Mouse (Mus musculus) stomach, embryonic 16.5 days (tissue): ENCODE data around the gene Exoc3l4. TPM values are rescaled to one million over a fixed set of nuclear protein-coding genes. Genes with fewer than 3 reads are reported as not detected.

ENCODE experiments used
- ATAC-seq: fragments of 200-750 bp; cut with Nextera tagmentation; 2 replicates; pipeline ENCODE4 v1.8.0; 2017; ENCODE audit warnings: moderate number of reproducible peaks, moderate TSS enrichment; ENCODE audit not compliant: insufficient read depth, low FRiP score
- H3K27ac ChIP-seq: fragments of 300-500 bp; sonication (generic); 2 replicates; pipeline ENCODE4 v1.5.1; 2014; ENCODE audit warnings: low read length
- H3K27me3 ChIP-seq: fragments of 300-500 bp; sonication (generic); 2 replicates; pipeline ENCODE4 v1.6.1; 2014; ENCODE audit warnings: low read length, control low read depth, mixed read lengths; ENCODE audit not compliant: control insufficient read depth, insufficient read depth
- H3K36me3 ChIP-seq: fragments of 300-500 bp; sonication (generic); 2 replicates; pipeline ENCODE4 v1.6.1; 2014; ENCODE audit warnings: low read length; ENCODE audit not compliant: control insufficient read depth, insufficient read depth
- H3K4me1 ChIP-seq: fragments of 300-500 bp; sonication (generic); 2 replicates; pipeline ENCODE4 v1.6.1; 2014; ENCODE audit warnings: low read length, control low read depth, mixed read lengths; ENCODE audit not compliant: control insufficient read depth, insufficient read depth
- H3K4me2 ChIP-seq: fragments of 300-500 bp; sonication (generic); 2 replicates; pipeline ENCODE4 v1.6.1; 2014; ENCODE audit warnings: low read depth, low read length, mixed read lengths
- H3K4me3 ChIP-seq: fragments of 300-500 bp; sonication (generic); replicated peaks from 2 replicates; pipeline ENCODE4 v1.5.1; 2014; ENCODE audit warnings: mild to moderate bottlenecking, low read length
- H3K9ac ChIP-seq: fragments of 300-500 bp; sonication (generic); 2 replicates; pipeline ENCODE4 v1.6.1; 2014; ENCODE audit warnings: low read length
- H3K9me3 ChIP-seq: fragments of 300-500 bp; sonication (generic); replicated peaks from 2 replicates; pipeline ENCODE4 v1.6.1; 2016; ENCODE audit warnings: low read length, control low read depth; ENCODE audit not compliant: control insufficient read depth
- WGBS: fragments of 180-500 bp; shearing (Covaris S2); extraction: QIAGEN DNeasy Blood & Tissue Kit; methylation state at CpG from one replicate; pipeline ENCODE4 v1.1.7; 2014; 5-methylcytosine and 5-hydroxymethylcytosine counted together
- polyA plus RNA-seq: library from polyadenylated mRNA; unstranded; fragments of >200 nt; fragmentation: Nextera tagmentation; extraction: Ambion mirVana; gene quantifications from 2 replicates; pipeline ENCODE4 v1.2.1, GENCODE M21; 2015

Gene Exoc3l4
- polyA plus RNA-seq, 1 experiment from 2014 or later = 9.6 TPM

DNA sequence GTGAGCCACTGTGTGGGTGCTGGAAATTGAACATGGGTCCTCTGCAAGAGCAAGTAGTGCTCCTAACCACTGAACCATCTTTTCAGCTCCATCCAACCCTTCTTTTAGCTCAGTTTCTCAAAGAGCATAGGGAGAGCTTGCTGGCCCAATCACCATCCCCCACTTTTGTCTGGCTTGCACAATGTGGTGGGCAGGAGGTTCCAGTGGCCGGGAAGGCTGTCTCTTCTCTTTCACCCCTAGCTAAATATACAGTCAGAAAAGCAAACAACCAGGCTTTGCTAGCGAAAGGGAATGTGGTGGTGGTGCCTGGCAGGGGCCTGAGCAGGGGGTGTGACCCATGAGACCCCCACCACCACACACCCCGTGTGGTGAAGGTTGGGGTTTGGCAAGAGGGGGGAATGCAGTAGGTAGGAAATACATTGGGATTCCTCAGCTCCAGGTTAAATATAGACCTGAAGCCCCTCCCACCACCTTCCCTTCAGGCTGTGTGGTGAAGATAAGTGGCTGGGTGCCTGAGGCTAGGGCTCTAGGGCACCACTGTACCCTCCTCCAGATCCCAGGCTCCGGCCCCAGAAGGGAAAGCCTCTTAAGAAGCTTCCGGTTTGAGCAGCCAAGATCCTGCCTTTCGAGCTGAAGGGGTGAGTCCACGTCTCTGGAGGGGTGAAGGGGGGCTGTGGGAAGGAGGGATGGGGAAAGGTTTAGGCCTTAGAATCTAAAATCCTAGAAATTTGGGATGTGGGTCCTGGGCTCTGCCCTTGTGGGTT is 4.3 kb downstream of the Exoc3l4 start:
- Histone ChIP-seq H3K4me2 (no peak overlapping the region), H3K27ac (no peak overlapping the region), H3K4me1 (peaks cover 30% of the 10 kb centered on the region), H3K4me3 (no peak overlapping the region), H3K9me3 (no peaks in the 10 kb centered on the region), H3K9ac (no peak overlapping the region), H3K27me3 (peaks cover 33% of the 10 kb centered on the region), H3K36me3 (no peaks in the 10 kb centered on the region)
- 31% methylated on average over 7 of the region's 7 CpGs for WGBS
- no peak for ATAC-seq

DNA sequence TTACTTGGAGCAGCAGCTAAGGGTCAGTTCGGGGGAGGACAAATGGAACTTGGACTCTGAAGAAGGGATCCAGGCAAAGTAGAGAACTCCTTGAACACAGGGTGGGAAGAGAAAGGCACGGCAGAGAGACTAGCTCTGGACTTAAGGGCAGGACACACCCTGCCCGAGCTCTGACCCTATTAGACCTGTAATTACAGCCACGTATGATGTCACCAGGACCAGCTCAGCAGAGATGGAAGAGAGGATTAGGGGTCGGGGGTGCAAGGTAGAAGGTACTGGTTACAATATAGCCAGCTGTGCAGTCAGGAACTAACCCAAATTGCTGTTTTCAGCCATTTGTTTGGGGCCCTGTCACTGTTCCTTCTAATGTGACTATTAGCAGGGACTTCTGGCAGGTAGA is 6.0 kb downstream of the Exoc3l4 start:
- ATAC-seq = no peak
- no peaks in the 10 kb centered on the region for H3K36me3 ChIP-seq
- peaks cover 17% of the 10 kb centered on the region for H3K4me1 ChIP-seq
- peaks cover 34% of the 10 kb centered on the region for H3K27me3 ChIP-seq
- H3K4me3 ChIP-seq = no peak overlapping the region
- no peaks in the 10 kb centered on the region for H3K9me3 ChIP-seq
- no peak overlapping the region for H3K9ac ChIP-seq
- H3K4me2 ChIP-seq = no peak overlapping the region
- 51% methylated on average over 5 of the region's 5 CpGs for WGBS
- no peak overlapping the region for H3K27ac ChIP-seq

DNA sequence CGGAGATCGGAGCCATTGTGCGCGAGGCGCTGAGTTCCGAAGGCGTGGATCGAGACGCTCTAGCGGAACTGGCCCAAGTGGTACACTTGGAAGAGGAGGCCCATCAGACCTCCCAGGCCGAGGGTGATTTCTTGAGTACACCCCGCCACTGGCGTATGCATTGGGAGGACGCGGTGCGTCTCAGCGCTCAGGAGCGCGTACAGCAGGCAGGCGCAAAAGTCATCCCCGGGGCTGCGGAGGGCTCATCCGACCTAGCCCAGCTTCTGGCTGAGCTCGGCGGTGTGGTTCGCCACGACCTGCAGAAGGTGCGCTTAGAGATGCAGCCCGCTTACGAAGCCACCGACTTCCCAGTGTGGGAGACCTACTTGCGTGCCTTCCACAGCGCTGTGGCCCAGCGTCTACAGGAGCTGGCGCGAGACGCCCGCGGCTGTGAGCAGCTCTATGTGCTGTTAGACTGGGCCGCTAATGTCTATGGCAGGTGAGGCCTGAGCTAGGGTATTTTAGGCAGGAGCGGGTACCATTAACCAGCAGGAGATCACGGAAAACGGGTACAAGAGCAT is 6.8 kb downstream of the Exoc3l4 start:
- H3K9ac ChIP-seq = no peak overlapping the region
- H3K4me3 ChIP-seq = peak overlapping the region; percentile 20
- H3K27me3 ChIP-seq = peaks cover 42% of the 10 kb centered on the region
- H3K9me3 ChIP-seq = no peaks in the 10 kb centered on the region
- peaks cover 21% of the 10 kb centered on the region for H3K4me1 ChIP-seq
- ATAC-seq = no peak
- no peaks in the 10 kb centered on the region for H3K36me3 ChIP-seq
- no peak overlapping the region for H3K27ac ChIP-seq
- WGBS = 14% methylated on average over 43 of the region's 43 CpGs
- peak overlapping the region; percentile 32 for H3K4me2 ChIP-seq

DNA sequence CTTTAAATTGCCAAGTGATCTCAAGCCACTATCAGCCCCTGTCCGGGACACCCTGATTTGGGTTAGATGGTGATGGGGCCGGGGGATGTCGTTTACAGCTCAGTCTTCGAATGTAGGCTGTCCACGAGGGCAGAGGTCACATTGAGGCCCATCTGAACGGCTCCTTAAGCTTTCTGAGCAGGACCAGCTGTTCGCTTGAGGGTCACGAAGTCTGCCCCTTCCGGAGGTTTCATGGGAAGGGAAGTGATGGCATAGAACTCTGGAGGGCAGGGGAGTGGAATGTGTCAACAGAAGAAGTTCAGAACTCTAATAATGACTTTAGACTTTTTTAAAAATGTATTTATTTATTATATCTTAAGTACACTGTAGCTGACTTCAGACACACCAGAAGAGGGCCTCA is 7.7 kb downstream of the Exoc3l4 start:
- Histone ChIP-seq H3K9me3 (no peaks in the 10 kb centered on the region), H3K36me3 (no peaks in the 10 kb centered on the region), H3K4me2 (no peak overlapping the region), H3K4me1 (peaks cover 28% of the 10 kb centered on the region), H3K4me3 (no peak overlapping the region), H3K27me3 (peaks cover 42% of the 10 kb centered on the region), H3K9ac (no peak overlapping the region), H3K27ac (no peak overlapping the region)
- ATAC-seq = no peak
- 33% methylated on average over 9 of the region's 9 CpGs for WGBS

DNA sequence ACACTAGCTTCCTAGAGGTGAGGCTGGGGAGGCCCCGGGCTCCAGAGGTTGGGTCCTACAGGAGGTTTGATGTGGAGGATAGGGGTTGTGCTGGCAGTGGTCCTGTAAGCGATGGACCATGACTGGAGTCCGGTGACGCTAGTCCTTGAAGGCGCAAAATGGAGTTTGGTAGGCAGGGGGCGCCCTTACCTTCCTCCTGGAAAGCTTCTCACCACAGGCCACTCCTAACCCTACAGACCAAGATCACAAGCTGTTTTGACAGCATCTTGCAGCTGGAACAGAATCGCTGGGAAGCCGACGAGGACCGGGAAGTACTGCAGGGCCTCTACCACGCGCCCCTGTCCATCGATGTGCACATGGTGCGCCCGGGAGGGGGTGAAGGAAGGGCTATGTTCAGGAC is 8.4 kb downstream of the Exoc3l4 start:
- peak; percentile 11; the same call in 1 of the 2 replicates for ATAC-seq
- peaks cover 35% of the 10 kb centered on the region for H3K4me1 ChIP-seq
- H3K9ac ChIP-seq = no peak overlapping the region
- no peaks in the 10 kb centered on the region for H3K9me3 ChIP-seq
- H3K36me3 ChIP-seq = no peaks in the 10 kb centered on the region
- WGBS = 4% methylated on average over 15 of the region's 15 CpGs
- H3K27ac ChIP-seq = no peak overlapping the region
- H3K27me3 ChIP-seq = peaks cover 49% of the 10 kb centered on the region
- H3K4me2 ChIP-seq = no peak overlapping the region
- H3K4me3 ChIP-seq = no peak overlapping the region

DNA sequence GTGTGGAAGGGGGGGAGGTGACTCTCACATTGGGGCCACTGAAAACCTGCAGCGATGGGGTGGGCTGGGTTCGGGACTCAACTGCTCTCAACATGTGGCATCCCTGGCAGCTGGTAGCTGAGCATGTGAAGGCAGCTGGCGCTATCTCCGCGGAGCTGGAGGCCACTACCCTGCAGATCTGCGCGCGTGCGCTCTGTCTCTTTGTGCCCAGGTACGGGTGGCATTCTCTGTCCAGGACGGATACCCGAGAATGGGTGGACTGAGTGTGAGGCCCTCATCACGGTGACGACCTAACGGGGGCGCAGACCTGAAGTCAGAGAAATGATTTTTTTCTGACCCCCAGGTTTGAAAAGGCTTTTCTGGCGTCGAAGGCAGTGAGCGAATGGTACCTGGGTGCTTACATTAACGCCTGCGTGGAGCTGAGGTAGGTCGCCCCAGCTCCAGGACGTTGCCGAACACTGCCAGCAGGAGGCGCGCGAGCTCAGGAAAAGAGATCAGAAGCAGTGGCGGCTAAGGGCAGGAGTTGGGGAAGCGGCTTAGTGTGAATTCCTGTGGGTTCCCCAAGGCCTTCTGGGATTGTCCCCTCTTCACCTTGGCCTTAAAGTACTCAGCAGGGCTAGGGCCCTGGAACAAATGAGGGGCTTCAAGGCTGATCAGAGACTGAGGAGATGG is 9.1 kb downstream of the Exoc3l4 start:
- H3K4me2 ChIP-seq = no peak overlapping the region
- no peak overlapping the region for H3K4me3 ChIP-seq
- H3K4me1 ChIP-seq = peaks cover 40% of the 10 kb centered on the region
- H3K36me3 ChIP-seq = no peaks in the 10 kb centered on the region
- no peak overlapping the region for H3K27ac ChIP-seq
- 18% methylated on average over 29 of the region's 29 CpGs for WGBS
- no peaks in the 10 kb centered on the region for H3K9me3 ChIP-seq
- ATAC-seq = 0 out of 2 replicates have a peak, but pooled peaks have one; percentile 32
- H3K27me3 ChIP-seq = peaks cover 55% of the 10 kb centered on the region
- H3K9ac ChIP-seq = no peak overlapping the region

DNA sequence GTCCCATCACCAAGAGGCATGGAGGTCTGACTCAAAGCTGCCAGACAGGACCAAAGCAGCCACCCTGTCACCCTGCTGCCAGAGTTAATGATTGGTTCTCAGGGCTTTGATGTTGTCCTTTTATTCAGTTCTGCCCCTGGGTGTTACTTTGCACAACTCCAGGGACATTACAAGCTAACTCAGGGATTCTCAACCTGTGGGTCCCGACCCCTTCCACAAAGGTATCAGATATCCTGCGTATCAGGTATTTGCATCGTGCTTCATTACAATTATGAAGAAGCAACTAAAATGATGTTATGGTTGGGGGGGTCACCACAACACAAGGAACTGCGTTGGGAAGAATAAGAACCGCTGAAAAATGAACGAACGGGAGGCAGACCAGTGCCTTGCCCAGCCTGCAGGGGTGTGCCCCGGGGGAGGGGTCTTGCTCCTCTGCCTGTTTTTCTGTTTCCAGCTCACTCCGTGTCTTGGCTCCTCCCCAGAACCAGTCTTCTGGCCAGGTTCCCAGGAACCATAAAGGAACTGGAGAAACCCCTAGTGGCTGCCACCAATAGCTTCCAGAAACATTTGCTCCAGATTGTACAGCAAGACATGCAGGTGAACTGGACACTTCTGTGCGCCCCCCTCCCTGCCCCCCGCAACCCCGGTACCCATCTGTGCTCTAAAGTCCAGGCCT is 10.8 kb downstream of the Exoc3l4 start:
- Histone ChIP-seq H3K4me1 (peaks cover 41% of the 10 kb centered on the region), H3K9ac (peak overlapping the region; percentile 3; the same call in 1 of the 2 replicates), H3K36me3 (no peaks in the 10 kb centered on the region), H3K27ac (no peak overlapping the region), H3K27me3 (peaks cover 47% of the 10 kb centered on the region), H3K4me3 (no peak overlapping the region), H3K4me2 (no peak overlapping the region), H3K9me3 (no peaks in the 10 kb centered on the region)
- no peak for ATAC-seq
- 49% methylated on average over 12 of the region's 12 CpGs for WGBS

DNA sequence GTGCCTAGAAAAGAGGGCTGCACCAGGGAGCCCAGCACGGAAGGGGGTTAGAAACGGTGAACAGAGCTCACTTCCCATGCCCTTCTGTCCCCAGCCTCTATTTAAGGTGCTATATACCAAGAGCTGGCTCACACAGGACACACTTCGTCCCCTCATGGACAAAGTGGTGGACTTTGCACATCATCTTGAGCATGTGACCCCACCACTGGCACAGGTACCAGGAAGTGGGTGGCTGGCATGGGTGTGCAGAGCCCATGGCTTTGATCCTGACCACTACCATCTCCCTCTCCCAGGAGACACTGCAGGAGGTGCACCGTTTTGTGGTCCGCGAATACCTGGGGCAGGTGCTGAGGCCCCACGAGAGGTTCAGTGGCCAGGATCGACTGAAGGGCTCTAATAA is 11.5 kb downstream of the Exoc3l4 start:
- no peak for ATAC-seq
- Histone ChIP-seq H3K9ac (no peak overlapping the region), H3K4me1 (peaks cover 39% of the 10 kb centered on the region), H3K4me2 (no peak overlapping the region), H3K4me3 (no peak overlapping the region), H3K27ac (no peak overlapping the region), H3K36me3 (no peaks in the 10 kb centered on the region), H3K27me3 (peaks cover 39% of the 10 kb centered on the region), H3K9me3 (no peaks in the 10 kb centered on the region)
- WGBS = 24% methylated on average over 8 of the region's 8 CpGs
